Mouse (Mus musculus) limb, embryonic 11.5 days (tissue): ENCODE measurements around the gene Chtf18. TPM values are rescaled to one million over a fixed set of nuclear protein-coding genes. Genes with fewer than 3 reads are reported as not detected.

Experiments
- ATAC-seq: fragments of 200-750 bp; cut with Nextera tagmentation; 2 replicates; pipeline ENCODE4 v1.8.0; 2017; ENCODE audit warnings: low read depth; ENCODE audit not compliant: insufficient number of reproducible peaks, low FRiP score, low TSS enrichment
- DNase-seq: peaks from one replicate; pipeline ENCODE4 v3.0.0-alpha.2; 2015; ENCODE audit warnings: low spot score
- H3K27ac ChIP-seq: fragments of 300-500 bp; sonication (generic); replicated peaks from 2 replicates; pipeline ENCODE4 v1.5.1; 2014; ENCODE audit warnings: low read depth, mild to moderate bottlenecking, low read length
- H3K27me3 ChIP-seq: fragments of 300-500 bp; sonication (generic); 2 replicates; pipeline ENCODE4 v1.6.1; 2014; ENCODE audit warnings: mild to moderate bottlenecking, low read length, mixed read lengths; ENCODE audit not compliant: control insufficient read depth, insufficient read depth
- H3K36me3 ChIP-seq: fragments of 300-500 bp; sonication (generic); 2 replicates; pipeline ENCODE4 v1.6.1; 2014; ENCODE audit warnings: mild to moderate bottlenecking, low read length, moderate library complexity, mixed read lengths; ENCODE audit not compliant: control insufficient read depth, insufficient read depth
- H3K4me1 ChIP-seq: fragments of 300-500 bp; sonication (generic); 2 replicates; pipeline ENCODE4 v1.6.1; 2014; ENCODE audit warnings: low read length, mixed read lengths; ENCODE audit not compliant: control insufficient read depth, insufficient read depth
- H3K4me2 ChIP-seq: fragments of 300-500 bp; sonication (generic); 2 replicates; pipeline ENCODE4 v1.6.1; 2014; ENCODE audit warnings: low read depth, mild to moderate bottlenecking, moderate library complexity; ENCODE audit not compliant: severe bottlenecking
- H3K4me3 ChIP-seq: fragments of 300-500 bp; sonication (generic); 2 replicates; pipeline ENCODE4 v1.5.1; 2014; ENCODE audit warnings: low read depth, low read length
- H3K9ac ChIP-seq: fragments of 300-500 bp; sonication (generic); 2 replicates; pipeline ENCODE4 v1.6.1; 2014; ENCODE audit warnings: mild to moderate bottlenecking, low read length
- H3K9me3 ChIP-seq: fragments of 300-500 bp; sonication (generic); 2 replicates; pipeline ENCODE4 v1.6.1; 2016; ENCODE audit warnings: low read length; ENCODE audit not compliant: control insufficient read depth
- whole genome bisulfite sequencing: fragments of 180-500 bp; shearing (Covaris S2); extraction: QIAGEN DNeasy Blood & Tissue Kit; methylation state at CpG from one replicate; pipeline ENCODE4 v1.1.7; 2014; 5-methylcytosine and 5-hydroxymethylcytosine counted together
- polyA plus RNA-seq: library from polyadenylated mRNA; unstranded; fragments of >200 nt; fragmentation: Nextera tagmentation; extraction: Ambion mirVana; gene quantifications from 2 replicates; pipeline ENCODE4 v1.2.1, GENCODE M21; 2014

Chtf18 gene
- polyA plus RNA-seq, 1 experiment from 2014 or later = 29.1 TPM

DNA sequence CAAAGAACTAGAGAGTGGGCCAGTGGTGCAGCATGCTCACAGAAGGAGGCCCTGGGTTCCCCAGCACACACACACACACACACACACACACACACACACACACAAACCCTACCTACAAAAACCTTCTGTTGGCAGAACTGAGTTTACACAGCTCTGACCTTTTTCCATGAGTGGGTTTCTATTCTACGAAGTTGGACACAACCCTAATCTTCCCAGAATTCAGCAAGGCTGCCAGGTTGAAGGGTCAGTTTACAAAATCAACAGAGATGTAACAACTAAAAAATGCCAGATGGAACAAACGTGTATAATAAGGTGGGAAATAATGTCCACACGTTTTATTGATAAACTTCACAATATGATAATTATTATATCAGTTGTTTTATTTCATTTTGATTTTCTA is 30.5 kb upstream of the Chtf18 start:
- ATAC-seq = no peak
- H3K4me2 ChIP-seq = no peak overlapping the region
- no peak for DNase-seq
- H3K4me1 ChIP-seq = peaks cover 4% of the 10 kb centered on the region; the same call in 1 of the 2 replicates
- 78% methylated on average over 3 of the region's 3 CpGs for WGBS
- no peaks in the 10 kb centered on the region for H3K36me3 ChIP-seq
- no peaks in the 10 kb centered on the region for H3K27me3 ChIP-seq
- H3K4me3 ChIP-seq = no peak overlapping the region
- no peak overlapping the region for H3K27ac ChIP-seq
- H3K9me3 ChIP-seq = no peaks in the 10 kb centered on the region
- H3K9ac ChIP-seq = no peak overlapping the region

DNA sequence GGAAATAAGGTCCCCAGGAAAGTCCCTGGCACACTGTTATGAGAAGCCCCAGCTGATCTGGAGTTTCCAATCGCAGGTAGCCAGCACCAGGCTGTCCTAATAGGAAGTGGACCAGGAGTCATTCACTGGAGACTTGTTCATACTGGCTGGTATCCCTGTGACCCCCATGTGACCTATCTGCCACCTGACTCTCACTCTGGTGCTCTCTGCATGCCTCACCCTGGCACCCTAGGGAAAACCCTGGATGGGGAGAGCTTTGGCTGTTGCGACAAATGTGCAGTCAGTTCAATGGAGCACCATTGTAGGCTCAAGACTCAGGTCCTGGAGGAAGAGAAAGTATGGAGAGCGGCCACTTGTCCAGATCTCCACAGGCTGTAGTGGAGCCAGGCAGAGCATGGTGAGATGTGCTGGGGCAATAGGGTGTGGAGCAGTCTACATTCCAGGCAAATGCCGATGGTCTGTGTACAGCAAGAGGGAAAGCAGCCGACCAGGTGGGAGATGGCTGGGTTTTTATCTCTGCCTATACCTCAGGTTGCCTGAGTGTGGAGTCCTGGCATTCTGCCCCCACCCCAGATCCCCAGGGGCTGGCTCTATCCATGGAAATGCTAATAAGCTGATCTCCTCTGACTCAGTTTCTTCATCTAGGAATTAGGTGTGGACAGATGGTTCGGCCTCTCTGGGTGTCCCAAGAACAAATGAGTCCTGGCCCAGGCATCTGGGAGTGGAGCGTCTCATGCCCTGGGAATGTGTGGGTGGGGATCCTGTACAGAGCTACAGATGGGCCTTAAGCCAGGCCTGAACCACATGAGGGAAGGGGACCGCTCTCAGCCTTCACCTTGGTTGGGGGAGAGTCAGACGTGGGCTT is 29.4 kb upstream of the Chtf18 start:
- 79% methylated on average over 9 of the region's 9 CpGs for WGBS
- Histone ChIP-seq H3K4me1 (peaks cover 4% of the 10 kb centered on the region; the same call in 1 of the 2 replicates), H3K27me3 (no peaks in the 10 kb centered on the region), H3K27ac (no peak overlapping the region), H3K9ac (no peak overlapping the region; the same call in 1 of the 2 replicates), H3K36me3 (no peaks in the 10 kb centered on the region), H3K9me3 (no peaks in the 10 kb centered on the region), H3K4me2 (no peak overlapping the region), H3K4me3 (no peak overlapping the region)
- no peak for DNase-seq
- ATAC-seq = no peak

DNA sequence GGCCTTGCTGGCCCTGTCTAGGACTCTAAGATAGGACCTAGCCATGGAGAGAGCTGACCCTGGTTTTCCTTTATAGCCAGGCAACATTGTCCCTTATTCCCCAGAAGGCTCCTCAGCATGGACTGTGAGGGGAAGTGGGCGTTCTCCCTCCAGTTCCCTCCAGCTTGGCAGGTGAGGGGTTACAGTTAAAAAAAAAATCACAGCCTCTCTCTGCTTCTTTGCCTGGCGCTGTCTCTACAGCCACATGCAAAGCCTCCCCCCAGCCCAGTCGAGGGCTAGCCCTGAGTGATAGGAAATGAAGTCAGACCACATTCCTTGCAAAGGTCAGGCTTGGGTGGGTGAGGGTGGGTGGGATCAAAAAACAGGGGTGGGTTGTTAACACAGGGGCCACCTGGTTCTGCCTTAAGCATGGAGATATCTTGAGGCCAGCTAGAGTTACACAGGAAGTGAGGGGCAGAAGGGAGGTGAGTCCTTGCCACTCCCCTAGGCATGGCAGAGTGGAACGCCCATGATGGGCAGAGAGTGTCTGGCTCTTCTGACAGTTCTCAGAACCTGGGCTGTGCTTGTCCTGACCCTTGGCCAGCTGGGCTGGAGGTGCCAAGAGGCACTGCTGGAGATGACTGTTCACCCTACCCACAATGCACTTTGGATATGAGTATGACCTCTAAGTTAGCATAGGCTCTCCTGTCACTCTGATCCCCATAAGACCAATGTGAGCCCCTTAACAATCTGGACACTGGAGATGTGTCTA is 28.6 kb upstream of the Chtf18 start:
- H3K36me3 ChIP-seq = no peaks in the 10 kb centered on the region
- no peak overlapping the region for H3K27ac ChIP-seq
- H3K4me3 ChIP-seq = no peak overlapping the region
- H3K9ac ChIP-seq = no peak overlapping the region
- peaks cover 4% of the 10 kb centered on the region; the same call in 1 of the 2 replicates for H3K4me1 ChIP-seq
- H3K4me2 ChIP-seq = no peak overlapping the region
- WGBS = 44% methylated on average over 4 of the region's 4 CpGs
- H3K27me3 ChIP-seq = no peaks in the 10 kb centered on the region
- DNase-seq (no peak), ATAC-seq (no peak)
- no peaks in the 10 kb centered on the region for H3K9me3 ChIP-seq

DNA sequence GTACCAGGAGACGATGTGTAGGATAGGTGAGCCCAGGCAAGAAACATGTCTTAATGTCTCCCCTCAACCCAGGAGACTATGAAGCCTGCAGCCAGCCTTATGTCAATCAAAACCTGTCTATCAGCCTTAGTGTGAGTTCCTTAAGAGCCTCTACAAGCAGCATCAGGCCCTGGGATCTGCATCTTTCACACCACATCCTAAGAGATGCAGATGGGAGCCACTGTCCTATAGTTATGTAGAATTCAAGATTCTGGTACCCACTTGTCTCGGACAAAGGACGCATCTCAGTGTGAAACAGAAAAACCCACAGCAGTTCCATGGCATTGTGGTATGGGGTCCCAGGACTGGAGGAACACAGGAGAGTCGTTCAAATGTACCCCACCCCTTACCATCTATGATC is 27.9 kb upstream of the Chtf18 start:
- DNase-seq (no peak), ATAC-seq (no peak)
- H3K9ac ChIP-seq = no peak overlapping the region
- no peaks in the 10 kb centered on the region for H3K9me3 ChIP-seq
- peaks cover 4% of the 10 kb centered on the region; the same call in 1 of the 2 replicates for H3K4me1 ChIP-seq
- no peak overlapping the region for H3K27ac ChIP-seq
- H3K27me3 ChIP-seq = no peaks in the 10 kb centered on the region
- no peaks in the 10 kb centered on the region for H3K36me3 ChIP-seq
- no peak overlapping the region for H3K4me2 ChIP-seq
- H3K4me3 ChIP-seq = no peak overlapping the region
- WGBS = 75% methylated on average over 4 of the region's 4 CpGs

DNA sequence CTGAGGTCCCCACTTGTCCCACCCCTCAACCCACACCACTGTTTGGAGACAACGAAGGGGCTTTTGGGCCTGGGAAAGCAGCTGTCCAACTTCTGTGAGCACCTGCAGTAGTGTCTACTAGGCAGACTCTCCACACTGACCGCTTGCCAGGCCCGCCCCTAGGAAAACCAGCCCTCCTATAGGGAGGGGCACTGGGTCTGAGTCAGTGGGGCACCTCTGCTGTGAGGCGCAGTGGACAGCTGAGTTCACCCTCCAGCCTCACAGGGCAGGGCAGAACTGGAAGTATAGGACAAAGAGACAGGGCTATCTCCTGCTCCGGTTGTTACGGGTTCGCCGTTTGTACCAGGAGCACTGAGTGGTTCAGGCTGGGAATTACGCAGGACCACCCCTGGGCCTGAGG is 27.0 kb upstream of the Chtf18 start, which contains the start of gene Msln:
Msln (minus strand) TSS at position 138 of the 400 bp plus-strand sequence.
- Histone ChIP-seq H3K4me3 (no peak within 1 kb of the TSS), H3K9me3 (no peaks in the 10 kb centered on the region), H3K9ac (no peak within 1 kb of the TSS), H3K27me3 (no peaks in the 10 kb centered on the region), H3K4me2 (no peak within 1 kb of the TSS), H3K36me3 (no peaks in the 10 kb centered on the region), H3K27ac (no peak within 1 kb of the TSS), H3K4me1 (peaks cover 4% of the 10 kb centered on the region; the same call in 1 of the 2 replicates)
- 84% methylated on average over 9 of the region's 9 CpGs for WGBS
- ATAC-seq (no peak), DNase-seq (no peak)

DNA sequence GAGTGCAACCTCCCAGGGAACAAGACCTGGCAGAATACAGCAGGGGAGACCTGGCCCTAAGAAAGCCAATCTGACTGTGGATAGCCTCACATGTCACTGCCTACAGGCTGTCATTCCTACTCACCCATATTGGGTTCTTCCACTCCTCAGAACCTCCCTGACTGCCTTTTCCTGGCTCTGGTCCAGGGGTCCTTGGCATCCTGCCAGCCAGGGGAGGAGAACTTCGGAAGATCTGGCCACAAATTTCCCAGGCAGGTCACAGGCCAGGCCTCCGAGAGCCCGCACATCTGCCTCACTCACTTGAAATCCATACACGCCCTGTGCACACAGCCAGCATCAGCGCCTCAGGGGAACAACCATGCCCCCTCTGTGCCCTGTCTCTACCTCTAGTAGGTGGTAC is 24.2 kb upstream of the Chtf18 start:
- DNase-seq (no peak), ATAC-seq (no peak)
- Histone ChIP-seq H3K9me3 (no peaks in the 10 kb centered on the region), H3K36me3 (no peaks in the 10 kb centered on the region), H3K4me3 (no peak overlapping the region), H3K4me2 (no peak overlapping the region), H3K4me1 (peaks cover 4% of the 10 kb centered on the region; the same call in 1 of the 2 replicates), H3K9ac (no peak overlapping the region), H3K27ac (no peak overlapping the region), H3K27me3 (no peaks in the 10 kb centered on the region)
- 70% methylated on average over 5 of the region's 5 CpGs for WGBS

DNA sequence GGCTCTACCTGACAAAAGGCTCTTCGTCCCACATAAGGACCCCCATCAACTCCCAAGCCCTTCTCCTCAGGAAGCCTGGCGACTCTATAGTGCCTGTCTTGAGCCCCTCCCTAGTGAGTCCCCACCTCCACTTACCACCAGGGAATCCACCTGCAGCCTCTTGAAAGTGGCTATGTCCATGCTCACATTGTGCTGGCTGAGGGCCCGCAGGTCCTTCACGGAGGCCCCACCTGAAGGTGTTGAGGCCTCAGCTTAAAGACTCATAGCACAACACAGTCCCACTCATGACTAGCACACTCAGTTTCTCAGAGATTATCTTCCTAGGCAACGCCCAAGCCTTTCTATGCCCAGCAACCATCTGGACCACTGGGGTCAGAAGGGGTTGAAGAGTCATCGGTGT is 22.1 kb upstream of the Chtf18 start:
- ATAC-seq (no peak), DNase-seq (no peak)
- H3K4me2 ChIP-seq = no peak overlapping the region
- no peak overlapping the region for H3K4me3 ChIP-seq
- no peaks in the 10 kb centered on the region for H3K36me3 ChIP-seq
- H3K27ac ChIP-seq = no peak overlapping the region
- WGBS = 84% methylated on average over 6 of the region's 6 CpGs
- H3K9ac ChIP-seq = no peak overlapping the region
- no peaks in the 10 kb centered on the region for H3K27me3 ChIP-seq
- no peaks in the 10 kb centered on the region for H3K9me3 ChIP-seq
- no peaks in the 10 kb centered on the region for H3K4me1 ChIP-seq

DNA sequence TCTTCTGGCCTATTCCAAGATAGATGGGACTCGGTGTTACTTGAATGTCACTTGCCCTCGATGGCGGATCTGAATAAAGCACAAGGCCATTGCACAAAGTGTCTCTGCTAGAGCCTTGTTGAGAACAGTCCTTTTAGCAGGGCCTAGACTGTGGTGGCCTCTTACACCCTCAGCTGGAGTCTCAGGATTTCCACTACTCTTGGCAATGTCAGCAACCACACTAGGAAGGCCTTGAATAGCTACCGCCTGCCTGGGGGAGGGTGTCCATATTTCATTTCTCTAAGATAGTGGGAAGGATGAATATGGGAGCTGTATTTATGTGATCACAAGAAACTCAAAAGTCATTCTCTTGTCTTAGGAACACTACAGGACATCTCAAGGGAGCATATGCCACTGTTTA is 21.0 kb upstream of the Chtf18 start:
- ATAC-seq = no peak
- WGBS = 94% methylated on average over 4 of the region's 4 CpGs
- H3K4me3 ChIP-seq = no peak overlapping the region
- no peak for DNase-seq
- no peaks in the 10 kb centered on the region for H3K9me3 ChIP-seq
- no peaks in the 10 kb centered on the region for H3K27me3 ChIP-seq
- H3K27ac ChIP-seq = no peak overlapping the region
- no peaks in the 10 kb centered on the region for H3K36me3 ChIP-seq
- no peaks in the 10 kb centered on the region for H3K4me1 ChIP-seq
- H3K9ac ChIP-seq = no peak overlapping the region
- H3K4me2 ChIP-seq = no peak overlapping the region
